18 mouse cellular contexts compared by ENCODE assay signal in the genomic region with DNA sequence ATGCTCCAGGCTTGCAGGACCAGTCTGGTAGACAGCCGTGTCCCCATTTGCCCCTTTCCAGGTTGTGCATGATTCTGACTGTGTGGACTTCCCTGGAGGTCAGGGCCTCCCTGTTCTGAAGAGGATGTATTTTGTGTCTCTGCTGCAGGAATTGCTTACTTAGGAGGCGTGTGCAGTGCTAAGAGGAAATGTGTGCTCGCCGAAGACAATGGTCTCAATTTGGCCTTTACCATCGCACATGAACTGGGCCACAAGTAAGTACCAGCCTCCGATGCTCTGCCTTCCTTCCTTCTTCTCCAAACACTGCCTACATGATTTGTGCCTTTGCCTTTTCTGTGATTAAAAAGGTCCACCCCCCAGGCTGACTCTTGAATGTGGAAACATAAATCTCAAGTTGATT.
A peak's percentile ranks its signal among the peaks of the same experiment; 100 is the strongest.
DNase-seq lines count a peak whose midpoint lies in the region; ATAC-seq lines count a peak whose summit lies in the region.
"Had no signal": no experiment of that assay in that cellular context is flagged by ENCODE, and none has a peak within 500 bp of the region (broad histone marks: within the 10 kb centered on the region; RNA-seq: fewer than 3 reads in every experiment).

No protein-coding gene starts in this region.

- no peak overlapping the region for H3K4me2 ChIP-seq in heart, embryonic 16.5 days (ENCODE audit: low read depth, low read length)
- no peak overlapping the region for H3K4me2 ChIP-seq in lung, embryonic 16.5 days (ENCODE audit: low read depth, low read length)
- H3K4me2 ChIP-seq in intestine, embryonic 16.5 days (ENCODE audit: low read depth, low read length), result no peak overlapping the region
- H3K4me2 ChIP-seq in hindbrain, embryonic 11.5 days (replicated peaks; ENCODE audit: low read depth, low read length), result no peak overlapping the region
- H3K4me2 ChIP-seq: forebrain, embryonic 12.5 days; liver, embryonic 13.5 days; midbrain, embryonic 13.5 days had no signal

- ATAC-seq in heart, embryonic 16.5 days (replicated peaks; ENCODE audit: extremely low read depth, insufficient read depth, low FRiP score), result 0 out of 2 replicates have a peak, but pooled peaks have one; percentile 17
- no peak for ATAC-seq in lung, embryonic 16.5 days (ENCODE audit: low read depth)
- no peak for ATAC-seq in intestine, embryonic 16.5 days
- ATAC-seq in hindbrain, embryonic 11.5 days (ENCODE audit: low FRiP score), result no peak
- ATAC-seq: inflammation-experienced regulatory T-cells, adult 6 months had no signal

- peak overlapping the region; percentile 50; the same call in 1 of the 2 replicates for H3K27ac ChIP-seq in heart, embryonic 16.5 days (ENCODE audit: low read length)
- 0 out of 2 replicates have a peak overlapping the region, but pooled peaks have one; percentile 20 for H3K27ac ChIP-seq in lung, embryonic 16.5 days (ENCODE audit: low read length)
- peak overlapping the region; percentile 2; the same call in 1 of the 2 replicates for H3K27ac ChIP-seq in intestine, embryonic 16.5 days (ENCODE audit: low read length)
- H3K27ac ChIP-seq in hindbrain, embryonic 11.5 days (ENCODE audit: low read depth, low read length), result no peak overlapping the region
- H3K27ac ChIP-seq: forebrain, embryonic 12.5 days; liver, embryonic 13.5 days had no signal

- H3K27me3 ChIP-seq in heart, embryonic 16.5 days (ENCODE audit: control insufficient read depth, insufficient read depth, low read length), result no peaks in the 10 kb centered on the region
- H3K27me3 ChIP-seq in lung, embryonic 16.5 days (ENCODE audit: control insufficient read depth, insufficient read depth, low read depth, low read length), result no peaks in the 10 kb centered on the region
- H3K27me3 ChIP-seq in intestine, embryonic 16.5 days (replicated peaks; ENCODE audit: control insufficient read depth, insufficient read depth, low read length), result no peaks in the 10 kb centered on the region
- no peaks in the 10 kb centered on the region for H3K27me3 ChIP-seq in hindbrain, embryonic 11.5 days (ENCODE audit: control insufficient read depth, insufficient read depth, low read length)
- H3K27me3 ChIP-seq: forebrain, embryonic 12.5 days; liver, embryonic 13.5 days; midbrain, embryonic 13.5 days had no signal

- DNase-seq in heart, adult 8-10 months (ENCODE audit: low spot score), result no peak
- no peak for DNase-seq in lung, postnatal 14 days
- DNase-seq in heart, postnatal 4 days, result peak; percentile 12
- no peak for DNase-seq in hindbrain, embryonic 11.5 days (ENCODE audit: low spot score)
- DNase-seq: adrenal gland, postnatal 25 days; cerebellum, adult 18-20 months; cerebellum, postnatal 36 days; gastrocnemius, postnatal 14 days; layer of hippocampus, postnatal 36 days; liver, embryonic 13.5 days had no signal

- H3K9me3 ChIP-seq in heart, embryonic 16.5 days (replicated peaks; ENCODE audit: control insufficient read depth, low read length), result no peaks in the 10 kb centered on the region
- no peaks in the 10 kb centered on the region for H3K9me3 ChIP-seq in lung, embryonic 16.5 days (ENCODE audit: control insufficient read depth, low read length)
- H3K9me3 ChIP-seq in intestine, embryonic 16.5 days (ENCODE audit: control insufficient read depth, low read length), result no peaks in the 10 kb centered on the region
- H3K9me3 ChIP-seq in hindbrain, embryonic 11.5 days (ENCODE audit: control insufficient read depth, low read length), result no peaks in the 10 kb centered on the region
- H3K9me3 ChIP-seq: forebrain, embryonic 12.5 days; hindbrain, embryonic 10.5 days; liver, embryonic 13.5 days; midbrain, embryonic 13.5 days had no signal

- no peaks in the 10 kb centered on the region for H3K36me3 ChIP-seq in heart, embryonic 16.5 days (ENCODE audit: control insufficient read depth, insufficient read depth)
- no peaks in the 10 kb centered on the region for H3K36me3 ChIP-seq in lung, embryonic 16.5 days (ENCODE audit: control insufficient read depth, insufficient read depth, low read length)
- H3K36me3 ChIP-seq in intestine, embryonic 16.5 days (ENCODE audit: control insufficient read depth, insufficient read depth, low read length), result no peaks in the 10 kb centered on the region
- no peaks in the 10 kb centered on the region for H3K36me3 ChIP-seq in hindbrain, embryonic 11.5 days (ENCODE audit: control insufficient read depth, insufficient read depth, low read length)
- H3K36me3 ChIP-seq: forebrain, embryonic 12.5 days; hindbrain, embryonic 10.5 days; liver, embryonic 13.5 days; midbrain, embryonic 13.5 days had no signal

- WGBS in heart, embryonic 16.5 days, result 63% methylated on average over 6 of the region's 6 CpGs
- WGBS in lung, embryonic 16.5 days, result 49% methylated on average over 6 of the region's 6 CpGs
- WGBS in intestine, embryonic 16.5 days, result 42% methylated on average over 6 of the region's 6 CpGs
- WGBS in hindbrain, embryonic 11.5 days, result 88% methylated on average over 6 of the region's 6 CpGs

- no peak overlapping the region for H3K9ac ChIP-seq in heart, embryonic 16.5 days (ENCODE audit: low read length)
- no peak overlapping the region for H3K9ac ChIP-seq in lung, embryonic 16.5 days (ENCODE audit: low read length)
- H3K9ac ChIP-seq in intestine, embryonic 16.5 days (ENCODE audit: low read depth, low read length), result no peak overlapping the region
- no peak overlapping the region for H3K9ac ChIP-seq in hindbrain, embryonic 11.5 days (ENCODE audit: low read depth, low read length)
- H3K9ac ChIP-seq: forebrain, embryonic 12.5 days; liver, embryonic 13.5 days; midbrain, embryonic 13.5 days had no signal

- H3K4me3 ChIP-seq in heart, embryonic 16.5 days (ENCODE audit: low read length), result no peak overlapping the region
- no peak overlapping the region for H3K4me3 ChIP-seq in lung, embryonic 16.5 days (ENCODE audit: low read length)
- no peak overlapping the region for H3K4me3 ChIP-seq in intestine, embryonic 16.5 days (ENCODE audit: low read length)
- no peak overlapping the region for H3K4me3 ChIP-seq in hindbrain, embryonic 11.5 days (ENCODE audit: low read depth, low read length)
- H3K4me3 ChIP-seq: forebrain, embryonic 12.5 days; hindbrain, embryonic 10.5 days; liver, embryonic 13.5 days; midbrain, embryonic 13.5 days; myocyte had no signal

- H3K4me1 ChIP-seq in heart, embryonic 16.5 days (ENCODE audit: control insufficient read depth, insufficient read depth, low read length), result peaks cover 29% of the 10 kb centered on the region
- H3K4me1 ChIP-seq in lung, embryonic 16.5 days (replicated peaks; ENCODE audit: control insufficient read depth, insufficient read depth, low read length), result peaks cover 17% of the 10 kb centered on the region
- H3K4me1 ChIP-seq in intestine, embryonic 16.5 days (ENCODE audit: control insufficient read depth, insufficient read depth, low read length), result peaks cover 17% of the 10 kb centered on the region
- peaks cover 4% of the 10 kb centered on the region; the same call in 1 of the 2 replicates for H3K4me1 ChIP-seq in hindbrain, embryonic 11.5 days (replicated peaks; ENCODE audit: control insufficient read depth, insufficient read depth, low read length)
